Mouse (Mus musculus) E14TG2a.4 (cell line): ENCODE data around the gene Adgrf4.

Source experiments
- CTCF ChIP-seq: conservative IDR thresholded peaks from 2 replicates; pipeline ENCODE4 v1.5.1; 2014; ENCODE audit warnings: low read length
- NANOG ChIP-seq: IDR thresholded peaks from 2 replicates; pipeline ENCODE4 v1.6.1; 2014; ENCODE audit warnings: borderline replicate concordance, low read length, mixed read lengths

- no peak for TF ChIP-seq CTCF
- no peak for TF ChIP-seq NANOG
Measured at GRCm38 (mm10) chr17:42741801-42742217, 49.7 kb upstream of the Adgrf4 start, which contains the start of gene Adgrf2.
